10 mouse cellular contexts compared by ENCODE assay signal in the genomic region with DNA sequence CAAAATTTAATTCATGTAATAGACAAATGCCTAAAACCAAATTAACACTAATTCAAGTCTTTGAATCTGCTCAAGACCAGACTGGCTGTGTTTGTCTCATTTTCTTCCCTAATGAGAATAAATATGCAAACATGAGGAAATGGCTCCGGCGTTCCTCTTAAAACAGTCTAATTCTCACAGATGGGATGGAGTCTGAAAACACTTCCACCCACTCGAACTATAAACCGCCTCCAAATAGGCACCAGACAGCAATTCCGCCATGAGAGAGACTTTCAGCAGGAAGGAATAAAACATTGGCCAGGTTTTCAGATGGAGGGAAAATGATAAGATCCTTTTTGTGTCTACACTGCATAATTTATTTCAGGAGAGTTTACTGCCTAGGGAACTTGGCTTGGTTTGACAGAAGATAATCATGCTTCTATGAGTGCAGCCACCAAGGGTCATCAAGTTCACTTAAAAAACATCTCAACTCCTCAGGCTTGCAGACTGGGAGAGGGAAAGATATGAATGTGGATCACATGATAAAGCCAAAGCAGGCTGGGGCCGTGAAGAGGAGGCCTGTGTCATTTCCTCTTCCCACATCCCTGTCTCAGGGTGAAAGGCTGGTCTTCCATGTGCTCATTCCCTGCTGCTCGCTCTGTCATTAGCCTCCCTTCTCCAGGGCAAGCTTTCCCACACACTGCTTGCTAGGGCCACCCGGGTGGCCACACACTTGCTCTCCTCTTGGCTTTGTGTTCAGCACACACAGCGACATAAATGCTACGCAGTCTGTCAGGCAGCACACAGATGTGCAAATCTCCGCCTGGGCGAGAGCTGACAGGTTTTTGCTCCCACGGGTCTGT. TPM values are rescaled to one million over a fixed set of nuclear protein-coding genes. Genes with fewer than 3 reads are reported as not detected.
DNase-seq lines count a peak whose midpoint lies in the region; ATAC-seq and TF ChIP-seq lines count a peak whose summit lies in the region.
"Had no signal": no experiment of that assay in that cellular context is flagged by ENCODE, and none has a peak within 500 bp of the region (broad histone marks: within the 10 kb centered on the region; RNA-seq: fewer than 3 reads in every experiment).

No protein-coding gene starts in this region.

- no peaks in the 10 kb centered on the region for H3K36me3 ChIP-seq in kidney, adult 2 months (ENCODE audit: control insufficient read depth, insufficient read depth, low read length)
- H3K36me3 ChIP-seq: midbrain, embryonic 13.5 days had no signal

- no peaks in the 10 kb centered on the region for H3K27me3 ChIP-seq in kidney, adult 2 months (replicated peaks; ENCODE audit: control insufficient read depth, insufficient read depth, low read length)
- H3K27me3 ChIP-seq: midbrain, embryonic 13.5 days had no signal

- TF ChIP-seq CTCF in kidney, adult 2 months (conservative IDR thresholded peaks at IDR 0.05; ENCODE audit: insufficient read depth, insufficient read length, low read depth, low read length): no peak

- WGBS in kidney, adult 2 months: 54% methylated on average over 13 of the region's 13 CpGs

- no peak for ATAC-seq in erythroid progenitor cell, adult 5-6 weeks (replicated peaks; ENCODE audit: low FRiP score, poor library complexity, severe bottlenecking)
- ATAC-seq: midbrain, embryonic 13.5 days had no signal

- TF ChIP-seq POLR2A in kidney, adult 2 months (IDR thresholded peaks at IDR 0.05; ENCODE audit: low read depth, low read length): no peak

- no peaks in the 10 kb centered on the region for H3K4me1 ChIP-seq in kidney, adult 2 months (ENCODE audit: control insufficient read depth, insufficient read depth, low read length)
- H3K4me1 ChIP-seq: midbrain, embryonic 13.5 days had no signal

- DNase-seq in kidney, adult 2 months: peak; percentile 15
- DNase-seq in kidney, adult 11 months: no peak
- peak; percentile 46 for DNase-seq in right cerebral cortex, adult 18-20 months
- no peak for DNase-seq in right cerebral cortex, postnatal 4 days
- DNase-seq in layer of hippocampus, adult 18-20 months (ENCODE audit: low spot score in 2 of 2): peak; percentile 40 to 70
- DNase-seq in testis, postnatal 14 days (ENCODE audit: low spot score): no peak
- DNase-seq: cerebellum, postnatal 25 days; gastrocnemius, postnatal 36 days had no signal

- H3K27ac ChIP-seq in kidney, adult 2 months (ENCODE audit: insufficient read depth, low read depth, low read length): 0 out of 2 replicates have a peak overlapping the region, but pooled peaks have one; percentile 18
- H3K27ac ChIP-seq: midbrain, embryonic 13.5 days had no signal

- no peak overlapping the region for H3K4me3 ChIP-seq in kidney, adult 2 months (ENCODE audit: insufficient read depth, low read depth, low read length)
- H3K4me3 ChIP-seq: midbrain, embryonic 13.5 days had no signal

RNA-seq across cellular contexts. Expression of a gene that starts 35.0 kb away (rescaled TPM):
- 0.38 and 0.48 TPM in 2 replicates for polyA plus RNA-seq in kidney, adult 2 months (2012; rRNA removed)
- not detected for total RNA-seq in layer of hippocampus, adult 18-20 months (2021)
- not detected in 2 replicates for total RNA-seq in erythroid progenitor cell, adult 5-6 weeks (2015; ENCODE audit: low replicate concordance)
- not detected in 2 replicates for total RNA-seq in erythroid progenitor cell, adult 5-6 weeks (2017; ENCODE audit: low replicate concordance)
- total RNA-seq: gastrocnemius, postnatal 36 days had no signal

RNA-seq across cellular contexts. Expression of a gene that starts 46.7 kb away (rescaled TPM):
- polyA plus RNA-seq in kidney, adult 2 months (2012; rRNA removed): 0.97 and 1.3 TPM in 2 replicates
- under 1 TPM; 0.10 to 0.12 TPM for total RNA-seq in layer of hippocampus, adult 18-20 months (2021)
- 2.9 TPM in 1 of 2 replicates, not detected in the other for total RNA-seq in erythroid progenitor cell, adult 5-6 weeks (2015; ENCODE audit: low replicate concordance)
- 0.90 and 3.2 TPM in 2 replicates for total RNA-seq in erythroid progenitor cell, adult 5-6 weeks (2017; ENCODE audit: low replicate concordance)

Comparison
In these comparisons a context has a peak if more than half of its experiments do, and no peak if none do; other contexts are left out.
1. DNase-seq: peak in kidney, adult 2 months (single experiment), right cerebral cortex, adult 18-20 months (single experiment) and layer of hippocampus, adult 18-20 months (2 of 2); none in kidney, adult 11 months (single experiment), right cerebral cortex, postnatal 4 days (single experiment) and testis, postnatal 14 days (single experiment).